Mouse (Mus musculus): Measurements from ENCODE around the gene Zfp446.

Zfp446 gene

DNA sequence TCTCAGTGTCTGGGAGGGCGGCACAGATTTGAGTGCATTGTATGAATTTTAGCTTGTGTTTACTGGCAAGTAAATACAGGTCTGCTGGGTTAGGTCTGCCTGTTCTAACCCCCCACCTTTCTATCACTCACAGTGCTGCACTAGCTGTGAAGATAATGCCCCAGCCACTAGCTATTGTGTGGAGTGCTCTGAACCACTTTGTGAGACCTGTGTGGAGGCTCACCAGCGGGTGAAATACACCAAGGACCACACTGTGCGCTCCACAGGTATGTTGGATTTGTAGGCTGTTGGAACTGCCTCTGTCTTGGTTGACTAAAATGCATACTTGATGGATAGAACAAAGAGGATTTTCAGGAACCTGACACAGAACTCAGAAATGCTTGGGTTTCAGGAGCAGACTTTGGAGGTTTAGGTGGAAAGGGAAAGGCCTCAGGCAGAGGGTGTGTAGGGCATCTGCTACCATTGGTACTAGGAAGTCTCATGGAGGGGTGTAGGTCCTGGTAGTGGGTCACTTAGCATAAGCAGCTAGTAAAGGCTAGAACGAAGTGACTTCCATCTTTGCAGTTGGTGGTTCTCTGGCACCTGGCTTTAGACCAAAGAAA is 48.0 kb downstream of the Zfp446 start:
- DNase-seq: peak; percentile 43

DNA sequence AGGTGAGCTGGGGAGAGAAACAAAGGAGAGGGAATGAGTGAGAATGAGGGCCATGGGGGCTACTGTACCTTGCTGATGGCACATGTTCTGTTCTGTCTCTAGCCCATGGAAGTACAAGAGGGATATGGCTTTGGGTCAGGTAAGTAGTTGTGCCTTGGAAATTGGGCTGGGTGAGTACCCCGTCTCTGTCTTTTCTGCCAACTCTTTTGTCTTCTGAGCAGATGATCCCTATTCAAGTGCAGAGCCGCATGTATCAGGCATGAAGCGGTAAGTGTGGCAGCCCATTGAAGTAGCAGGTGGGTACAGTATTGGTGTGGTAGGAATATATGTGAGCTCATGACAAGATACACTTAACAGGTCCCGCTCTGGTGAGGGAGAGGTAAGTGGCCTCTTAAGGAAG is 51.3 kb downstream of the Zfp446 start:
- DNase-seq: no peak

DNA sequence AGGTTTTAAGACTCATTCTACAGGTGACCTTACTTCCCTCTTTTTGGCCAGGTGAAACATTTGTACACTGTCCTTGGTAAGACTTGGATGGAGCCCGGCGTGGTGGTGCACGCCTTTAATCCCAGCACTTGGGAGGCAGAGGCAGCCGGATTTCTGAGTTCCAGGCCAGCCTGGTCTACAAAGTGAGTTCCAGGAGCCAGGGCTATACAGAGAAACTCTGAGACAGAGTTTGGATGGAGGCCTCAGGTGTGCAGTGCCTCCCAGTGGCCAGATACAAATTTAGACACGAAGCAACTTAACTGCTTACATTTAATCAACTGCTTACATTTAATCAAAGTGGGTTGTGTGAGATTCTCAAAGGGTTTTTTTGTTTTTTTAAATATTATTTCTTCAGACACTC is 53.4 kb downstream of the Zfp446 start:
- no peak for DNase-seq

DNA sequence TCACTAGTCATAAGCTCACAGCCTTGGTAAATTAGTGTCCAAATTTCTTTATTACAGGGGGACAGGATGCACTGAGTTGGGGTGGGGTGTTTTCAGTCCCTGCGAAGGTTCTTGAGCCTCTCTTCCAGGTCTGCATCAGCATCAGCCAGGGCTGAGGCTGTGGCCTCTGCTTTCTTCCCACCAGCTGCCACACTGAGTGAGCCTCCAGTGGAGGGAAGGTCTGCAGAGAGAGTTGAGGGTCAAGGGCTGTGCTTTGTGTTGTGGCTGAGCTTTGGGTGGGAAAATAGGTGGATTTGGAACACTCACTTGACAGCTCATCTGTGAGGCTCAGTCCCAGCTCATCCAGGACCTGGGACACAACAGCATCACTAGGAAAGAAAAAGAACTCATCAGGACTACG is 54.3 kb downstream of the Zfp446 start:
- no peak for DNase-seq

DNA sequence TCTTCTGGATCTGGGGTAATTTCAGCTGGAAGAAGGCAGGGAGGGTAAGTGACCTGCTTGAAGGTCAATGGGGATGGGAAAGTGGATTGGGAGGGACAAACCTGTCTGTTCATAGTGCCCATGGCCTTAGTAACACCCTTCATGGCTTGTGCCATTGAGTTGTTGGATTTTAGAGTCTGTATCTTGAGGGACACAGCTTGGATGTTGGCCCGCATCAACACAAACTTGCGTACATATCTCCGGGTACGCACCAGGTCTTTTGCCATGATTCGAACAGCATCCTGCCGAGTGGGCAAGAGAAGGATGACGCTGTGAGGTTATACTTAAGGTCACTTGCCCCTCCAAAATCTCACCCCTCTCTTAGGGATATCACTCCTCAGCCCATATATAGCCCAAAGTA is 54.9 kb downstream of the Zfp446 start:
- DNase-seq: no peak

DNA sequence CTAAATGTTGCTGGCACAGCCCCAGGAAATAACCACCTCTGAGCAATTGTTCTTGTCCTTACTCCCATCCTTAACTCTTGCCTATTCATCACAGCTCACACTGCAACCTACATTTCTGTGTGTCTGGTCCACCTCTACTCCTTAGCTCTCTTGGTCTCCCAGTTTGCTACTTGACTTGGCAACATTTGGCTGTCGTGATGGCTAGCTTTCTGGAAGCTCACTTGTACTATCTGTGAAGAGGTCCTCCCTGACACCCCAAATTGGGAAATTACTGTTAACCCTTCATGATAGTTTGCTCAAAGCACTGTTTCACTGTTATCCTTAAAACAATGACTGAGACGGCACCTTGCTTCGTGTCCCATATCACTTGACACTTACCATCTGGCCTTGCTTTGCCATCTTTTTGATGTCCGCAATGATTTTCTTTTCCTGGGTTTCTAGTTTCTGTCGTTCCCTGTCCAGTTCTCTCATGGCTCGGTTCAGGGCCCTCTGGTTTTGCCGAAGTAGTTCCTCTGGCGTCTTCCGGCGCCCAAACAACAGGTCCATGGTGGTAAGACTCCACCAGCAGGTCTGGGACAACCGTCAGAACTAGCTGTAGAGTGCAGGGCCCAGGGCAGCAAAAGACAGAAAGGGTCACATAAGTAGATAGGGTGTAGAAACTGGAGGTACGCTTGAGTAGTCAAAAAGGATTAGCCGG is 56.0 kb downstream of the Zfp446 start:
- DNase-seq: no peak

DNA sequence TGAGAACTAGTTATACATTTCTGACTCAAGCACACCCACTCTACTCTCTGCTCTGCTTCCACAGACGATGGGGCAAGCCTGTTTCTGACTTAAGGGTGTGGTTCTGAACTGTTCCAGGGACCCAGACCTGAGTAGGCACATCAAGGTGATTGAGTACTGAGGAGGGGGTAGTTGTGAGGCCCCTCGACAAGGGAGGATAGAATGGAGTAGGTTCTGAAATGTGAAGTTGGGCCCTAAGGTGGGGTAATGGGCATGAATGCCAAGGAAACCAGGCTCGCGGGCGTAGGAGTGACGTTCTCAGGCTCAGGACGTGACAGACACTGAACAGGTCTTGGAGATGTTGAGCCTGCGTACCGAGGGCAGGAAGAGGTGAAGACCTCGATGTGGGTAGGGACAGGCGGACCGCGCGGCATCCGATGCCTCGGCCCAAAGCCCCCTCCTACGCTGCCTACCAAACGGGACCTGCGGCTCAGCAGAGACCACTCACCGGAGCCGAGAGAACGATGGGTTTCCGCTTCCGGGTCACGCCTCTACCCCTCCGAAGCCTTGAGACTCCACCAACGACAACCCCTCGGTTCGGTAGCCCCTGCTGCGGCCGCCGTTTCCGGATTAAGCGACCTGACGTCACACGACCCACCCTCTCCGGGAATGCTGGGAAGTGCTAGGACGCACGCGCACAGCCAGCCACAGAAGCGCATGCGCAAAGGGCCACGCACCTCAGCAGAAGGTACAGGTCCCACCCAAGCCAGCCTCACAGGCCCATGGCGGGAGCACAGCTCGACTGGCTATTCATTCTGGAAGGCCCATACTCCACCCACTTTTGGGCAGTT is 56.7 kb downstream of the Zfp446 start, which contains the start of gene Chmp2a:
Gene Chmp2a, minus strand, starts transcription at position 660 of the 830 bp plus-strand sequence.
- peak; percentile 98 for DNase-seq
